Mouse (Mus musculus): ENCODE measurements around the gene Smyd5. TPM values are rescaled to one million over a fixed set of nuclear protein-coding genes. Genes with fewer than 3 reads are reported as not detected.

The Smyd5 gene
- 10 to 100 TPM; 12.2 to 13.7 TPM for total RNA-seq (2021)
- long read RNA-seq, experiment 1, transcript Smyd5-201 (13 exons, 2,486 nt) = major isoform, 20 of 24 reads
- long read RNA-seq, experiment 1, partial matches to known transcripts = 0 of 24 reads
- long read RNA-seq, experiment 1, other reads (novel, unspliced or antisense) = 4 of 24 reads
- long read RNA-seq, experiment 2, transcript Smyd5-201 (13 exons, 2,486 nt) = major isoform, 8 of 11 reads
- long read RNA-seq, experiment 2, partial matches to known transcripts = 1 of 11 reads
- long read RNA-seq, experiment 2, other reads (novel, unspliced or antisense) = 2 of 11 reads

GRCm38 (mm10) chr6:85431842-85432431, at the start of gene Smyd5:
Smyd5 (plus strand) TSS chr6:85431989.
- peak; percentile 86 for DNase-seq

DNA sequence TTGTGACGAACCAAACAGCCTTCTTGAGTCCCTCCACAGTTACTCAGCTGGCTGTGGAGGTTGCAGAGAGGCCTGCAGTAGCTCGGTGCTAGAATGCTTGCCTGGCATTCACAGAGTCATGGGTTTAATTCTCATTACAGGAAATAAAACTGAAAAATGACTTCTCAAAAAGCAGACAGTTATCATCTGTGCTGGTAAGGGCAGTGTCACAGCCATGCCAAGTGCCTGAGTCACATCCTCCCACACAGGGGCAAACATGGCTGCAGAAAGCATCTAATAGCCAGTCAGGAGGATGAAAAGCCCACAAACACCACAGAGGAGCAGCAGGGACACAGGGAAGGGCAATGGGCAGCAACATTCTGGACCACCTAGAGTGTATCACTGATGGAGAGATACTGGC, 49.0 kb upstream of the Smyd5 start:
- no peak for DNase-seq

DNA sequence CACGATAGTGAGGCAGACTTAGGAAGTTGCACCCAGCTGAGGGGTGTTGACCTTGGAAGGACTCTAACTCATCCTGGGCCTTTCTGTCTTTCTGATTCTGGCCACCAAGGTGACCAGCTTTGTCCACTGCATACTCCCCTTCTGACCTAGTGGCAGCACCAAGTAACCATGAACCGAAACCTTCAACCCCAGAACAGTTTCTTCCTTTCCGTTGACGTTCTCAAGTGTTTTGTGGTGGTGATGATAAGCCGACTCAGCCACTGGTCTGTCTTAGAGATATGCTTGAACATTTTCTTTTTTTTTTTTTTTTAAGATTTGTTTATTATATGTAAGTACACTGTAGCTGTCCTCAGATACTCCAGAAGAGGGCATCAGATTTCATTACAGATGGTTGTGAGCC, 43.2 kb upstream of the Smyd5 start:
- DNase-seq = no peak

DNA sequence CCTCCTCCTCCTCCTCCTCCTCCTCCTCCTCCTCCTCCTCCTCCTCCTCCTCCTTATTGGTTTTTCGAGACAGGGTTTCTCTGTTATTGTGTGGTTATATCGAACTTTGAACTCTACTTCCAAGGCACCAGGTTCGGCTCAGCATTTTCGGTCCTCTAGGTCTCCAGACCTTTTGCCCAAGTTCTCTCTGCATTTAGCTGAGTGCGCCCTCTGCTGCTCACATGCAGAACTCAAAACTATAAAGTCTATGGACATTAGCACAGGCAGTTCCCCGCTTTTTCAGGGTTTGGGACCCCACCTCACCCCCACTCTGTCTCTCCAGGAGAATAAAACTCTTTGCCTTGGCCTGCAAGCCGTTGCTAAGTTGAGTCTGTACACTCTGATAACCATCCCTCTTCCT, 40.0 kb upstream of the Smyd5 start:
- peak; percentile 77 for DNase-seq

DNA sequence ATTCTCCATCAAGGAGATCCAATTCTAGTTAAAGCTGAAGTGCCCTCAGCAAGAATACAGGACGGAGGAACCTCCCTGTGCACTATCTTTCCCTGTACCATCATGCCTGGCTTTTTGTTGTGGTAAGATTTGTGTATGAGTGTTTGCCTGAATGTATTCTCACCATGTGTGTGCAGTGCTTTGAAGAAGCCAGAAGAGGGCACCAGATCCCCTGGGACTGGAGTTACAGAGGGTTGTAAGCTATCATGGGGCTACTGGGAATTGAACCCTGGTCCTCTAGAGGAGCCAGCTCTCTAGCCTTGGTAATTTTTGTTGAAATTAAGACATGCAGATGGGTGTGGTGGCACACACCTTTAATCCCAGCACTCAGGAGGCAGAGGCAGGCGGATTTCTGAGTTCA, 36.4 kb upstream of the Smyd5 start:
- DNase-seq = no peak

- DNase-seq = no peak
Observed at GRCm38 (mm10) chr6:85397165-85397564, 34.6 kb upstream of the Smyd5 start.

- DNase-seq = no peak
Observed at GRCm38 (mm10) chr6:85399715-85400114, 32.1 kb upstream of the Smyd5 start.

- no peak for DNase-seq
Observed at GRCm38 (mm10) chr6:85402613-85403012, 29.2 kb upstream of the Smyd5 start.

DNA sequence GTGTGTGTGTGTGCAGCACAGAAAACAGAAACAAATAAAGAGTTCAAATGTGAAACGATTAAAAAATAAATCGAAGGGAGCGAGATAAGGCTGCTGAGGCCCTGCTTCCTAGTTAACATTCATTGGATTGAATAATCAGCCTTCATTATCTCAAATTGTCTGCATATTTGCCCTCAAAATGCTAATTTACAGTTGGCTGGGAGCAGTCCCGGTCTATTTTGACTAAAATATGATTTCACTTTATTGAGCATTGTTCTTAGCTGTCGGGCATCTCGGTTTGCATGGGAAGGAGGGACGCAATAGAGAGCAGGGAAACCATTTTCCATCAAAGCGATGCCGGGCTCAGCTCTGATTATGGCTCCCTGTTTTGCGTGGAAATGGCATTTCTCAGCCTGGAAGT, 28.8 kb upstream of the Smyd5 start:
- DNase-seq = no peak

GRCm38 (mm10) chr6:85409003-85409402, 22.8 kb upstream of the Smyd5 start:
- peak; percentile 24 for DNase-seq

DNA sequence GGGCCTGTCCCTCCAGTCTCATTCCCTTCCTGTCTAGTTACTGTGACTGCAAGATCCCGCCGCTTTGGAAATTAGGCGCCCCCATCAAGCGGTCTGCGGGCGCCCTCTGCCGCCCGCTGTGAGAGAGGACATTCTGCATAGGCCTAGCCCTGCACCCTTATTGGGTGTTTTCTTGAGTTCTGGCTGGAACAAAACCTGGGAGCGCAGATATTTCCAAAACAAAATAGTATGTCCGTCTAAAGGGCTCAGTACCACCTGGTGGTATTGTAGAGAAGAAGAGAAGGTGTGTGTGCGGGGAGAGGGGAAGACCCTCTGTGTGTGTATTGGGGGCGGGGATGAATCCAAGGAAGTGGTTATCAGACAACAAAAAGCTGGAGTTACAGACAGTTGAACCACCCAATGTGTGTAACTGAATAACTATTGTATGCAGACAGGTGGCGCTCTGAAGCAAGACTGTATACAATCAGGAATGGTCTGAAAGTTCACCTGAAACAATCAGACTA, 21.0 kb upstream of the Smyd5 start:
- DNase-seq = peak; percentile 55

- DNase-seq = no peak
Observed at GRCm38 (mm10) chr6:85415829-85416228, 16.0 kb upstream of the Smyd5 start.

DNA sequence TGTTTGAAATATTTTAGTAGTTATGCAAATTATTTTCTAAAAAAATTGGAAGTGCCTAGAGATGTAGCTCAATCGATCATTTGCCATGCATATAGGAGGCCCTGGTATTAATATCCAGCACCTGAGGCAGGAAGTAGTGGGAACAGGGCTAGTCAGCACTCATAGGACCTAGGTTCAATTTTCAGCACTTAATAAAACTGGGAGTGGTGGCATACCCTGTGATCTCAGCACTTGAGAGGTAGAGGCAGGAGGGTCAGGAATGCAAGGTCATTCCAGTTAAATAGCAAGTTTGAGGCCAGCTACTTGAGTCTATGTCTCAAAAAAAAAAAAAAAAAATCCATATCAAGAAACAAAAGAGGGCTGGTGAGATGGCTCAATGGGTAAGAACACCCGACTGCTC, 12.6 kb upstream of the Smyd5 start:
- DNase-seq = no peak

GRCm38 (mm10) chr6:85423836-85424379, 7.9 kb upstream of the Smyd5 start, which contains the start of gene Noto:
Noto (plus strand) TSS chr6:85423886.
- no peak for DNase-seq

- DNase-seq = no peak
Observed at GRCm38 (mm10) chr6:85431274-85431841, 431 bp upstream of the Smyd5 start.

DNA sequence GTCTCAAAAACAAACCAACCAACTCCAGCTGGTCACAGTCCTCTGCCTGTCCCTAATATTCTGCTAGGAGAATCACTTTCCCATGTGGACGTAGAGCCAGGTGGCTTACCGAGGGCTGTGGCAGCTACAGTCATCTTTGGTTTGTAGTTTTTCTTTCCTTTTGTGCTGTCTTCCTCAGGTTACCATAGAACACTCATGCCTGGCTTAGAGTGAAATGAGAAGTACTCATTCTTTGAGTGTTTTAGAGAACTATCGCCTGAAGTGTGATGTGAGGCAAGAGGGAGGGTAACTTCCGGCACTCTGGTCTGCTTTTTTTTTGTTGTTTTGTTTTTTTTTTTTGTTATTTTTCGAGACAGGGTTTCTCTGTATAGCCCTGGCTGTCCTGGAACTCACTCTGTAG, 2.1 kb downstream of the Smyd5 start:
- DNase-seq = no peak

DNA sequence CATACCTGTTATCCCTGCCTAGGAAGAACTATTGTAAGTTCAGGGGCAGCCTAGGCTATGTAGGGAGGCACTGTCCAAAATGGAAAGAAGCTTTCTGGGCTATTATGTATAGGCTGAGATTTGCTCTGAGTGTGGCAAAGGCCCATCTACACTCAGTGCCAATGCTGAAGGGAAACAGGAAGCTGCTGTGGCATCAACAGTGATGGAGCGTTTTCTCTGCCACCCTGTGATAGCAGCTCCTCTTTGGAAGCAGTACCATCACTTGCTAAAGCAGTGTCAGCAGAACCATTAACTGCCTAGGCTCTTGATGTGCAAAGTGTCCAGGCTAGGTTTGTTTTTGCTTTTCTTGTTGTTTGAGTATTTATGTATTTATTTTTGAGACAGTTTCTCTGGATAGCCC, 4.4 kb downstream of the Smyd5 start:
- DNase-seq = no peak

DNA sequence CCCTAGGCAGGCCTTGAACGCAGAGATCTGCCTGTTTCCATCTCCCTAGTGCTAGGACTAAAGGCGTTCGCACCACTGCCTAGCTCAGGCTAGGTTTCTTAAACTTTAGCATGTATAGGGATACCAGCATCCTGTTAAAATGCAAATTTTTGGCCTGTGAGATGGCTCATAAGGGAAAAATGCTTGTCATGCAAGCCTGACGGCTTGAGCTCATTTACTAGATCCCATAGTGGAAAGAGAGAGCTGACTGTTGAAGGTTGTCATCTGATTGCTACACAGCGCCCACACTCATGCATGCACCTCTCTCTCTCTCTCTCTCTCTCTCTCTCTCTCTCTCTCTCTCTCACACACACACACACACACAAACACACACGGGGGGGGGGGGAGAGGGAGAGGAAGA, 4.8 kb downstream of the Smyd5 start:
- no peak for DNase-seq

DNA sequence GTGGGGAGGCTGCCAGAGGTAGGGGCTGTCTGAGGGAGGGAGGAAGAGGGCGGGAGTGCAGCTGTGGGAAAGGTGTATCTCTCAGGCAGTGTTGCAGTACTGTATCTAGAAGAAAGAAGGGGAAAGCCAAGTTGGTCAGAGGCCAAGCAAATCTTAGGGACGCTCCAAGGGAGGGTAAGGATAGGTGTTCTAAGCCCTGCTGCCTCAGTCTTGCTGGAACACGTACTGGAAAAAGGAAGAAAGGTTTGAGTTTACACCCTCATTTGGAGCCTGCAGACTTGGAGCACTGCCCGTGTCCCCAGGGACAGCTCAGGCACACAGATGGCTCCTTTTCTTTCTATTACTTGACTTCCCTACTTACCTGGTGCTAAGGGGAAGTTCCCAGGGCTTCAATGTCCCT, 9.4 kb downstream of the Smyd5 start:
- no peak for DNase-seq

DNA sequence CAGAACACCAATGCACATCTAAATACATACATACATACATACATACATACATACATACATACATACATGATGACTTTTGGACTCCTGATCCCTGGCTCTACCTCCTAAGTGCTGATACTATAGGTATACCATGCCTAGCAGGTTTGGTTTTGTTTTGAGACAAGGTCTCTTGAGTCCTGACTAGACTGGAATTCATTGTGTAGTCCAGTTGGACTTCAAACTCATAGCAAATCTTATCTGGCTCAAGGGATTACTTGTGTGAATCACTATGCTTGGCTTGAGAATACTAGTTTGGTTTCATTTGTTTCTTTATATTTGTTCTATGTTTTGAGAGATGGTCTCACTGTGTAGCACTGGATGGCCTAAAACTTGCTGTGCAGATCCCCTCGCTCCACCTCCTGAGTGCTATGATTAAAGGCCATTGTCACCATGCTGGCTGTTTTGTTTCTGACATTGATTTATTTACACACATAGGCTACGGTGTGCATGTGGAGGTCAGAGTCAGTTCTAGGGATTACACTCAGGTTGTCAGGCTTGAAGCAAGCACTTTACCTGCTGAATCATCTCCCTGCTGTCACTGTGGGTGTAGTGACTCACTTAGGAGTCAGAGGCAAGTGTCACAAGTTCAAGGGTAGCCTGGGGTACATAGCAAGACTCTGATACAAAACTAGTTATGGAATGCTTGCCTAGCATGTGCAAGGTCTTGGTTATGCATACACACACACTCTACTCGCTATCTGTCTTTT, 11.9 kb downstream of the Smyd5 start:
- DNase-seq = no peak

DNA sequence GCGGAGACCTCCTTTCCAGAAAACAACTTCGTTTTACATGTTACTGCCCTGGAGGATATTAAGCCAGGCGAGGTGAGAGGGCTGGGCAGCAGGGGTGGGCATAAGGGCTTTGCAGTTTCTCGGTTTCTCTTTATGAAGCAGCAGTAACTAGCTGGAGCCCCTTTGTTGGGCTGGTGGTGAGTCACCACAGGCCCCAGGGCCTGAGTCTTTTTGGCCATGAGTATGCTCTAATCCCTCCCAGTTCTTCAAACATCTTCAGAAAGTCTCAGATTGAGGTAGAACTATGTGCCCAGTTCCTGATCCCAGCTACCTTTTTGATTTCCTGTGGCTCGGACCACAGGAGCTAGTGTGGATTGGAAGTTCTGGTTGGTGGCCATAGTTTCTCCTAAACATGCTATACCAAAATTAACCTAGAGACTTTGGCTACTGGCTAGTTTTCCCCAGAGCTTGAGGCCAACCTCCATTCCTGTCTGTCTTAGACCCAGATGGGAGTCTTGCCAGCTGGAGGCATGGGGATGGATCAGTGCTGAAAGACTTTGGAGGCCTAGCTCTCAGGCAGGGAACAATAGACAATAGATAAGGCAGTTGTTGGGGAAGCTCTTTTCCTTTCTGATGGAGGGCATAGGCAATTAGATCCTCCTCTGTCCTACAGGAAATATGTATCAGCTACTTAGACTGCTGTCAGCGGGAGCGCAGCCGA, 12.6 kb downstream of the Smyd5 start:
- no peak for DNase-seq

GRCm38 (mm10) chr6:85445286-85445685, 13.5 kb downstream of the Smyd5 start:
- peak; percentile 32 for DNase-seq
